Mouse (Mus musculus): Measurements from ENCODE around the gene 4930513O06Rik. TPM values are rescaled to one million over a fixed set of nuclear protein-coding genes. Genes with fewer than 3 reads are reported as not detected.

4930513O06Rik gene
- polyA plus RNA-seq (2011; ENCODE audit: insufficient read depth, insufficient read length, low replicate concordance, missing spikeins): not detected in 2 replicates

DNA sequence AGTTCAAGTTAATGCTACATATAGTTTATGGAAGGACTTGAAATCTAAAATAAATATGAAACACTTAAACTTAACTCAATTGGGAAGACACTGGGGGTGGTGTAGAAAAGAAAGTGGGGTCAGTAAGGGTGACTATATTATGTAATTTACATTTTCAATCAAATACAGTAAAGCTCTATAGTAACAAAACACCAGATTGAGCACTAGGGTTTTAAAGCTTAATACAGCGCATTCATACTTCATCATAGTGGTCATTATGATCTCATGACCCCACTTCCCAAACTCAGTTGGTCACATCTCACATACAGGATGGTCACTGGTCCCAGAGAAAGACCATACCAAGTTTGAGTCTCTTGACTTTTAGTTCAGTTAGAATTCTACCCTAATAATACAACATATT lies at the start of gene 4930513O06Rik:
TSS of gene 4930513O06Rik (plus strand) at position 301 of the 400 bp plus-strand sequence.
- H3K4me1 ChIP-seq (ENCODE audit: control insufficient read depth, insufficient read depth, low read length): no peaks in the 10 kb centered on the region
- WGBS: 93% methylated on average over 1 of the region's 1 CpGs

DNA sequence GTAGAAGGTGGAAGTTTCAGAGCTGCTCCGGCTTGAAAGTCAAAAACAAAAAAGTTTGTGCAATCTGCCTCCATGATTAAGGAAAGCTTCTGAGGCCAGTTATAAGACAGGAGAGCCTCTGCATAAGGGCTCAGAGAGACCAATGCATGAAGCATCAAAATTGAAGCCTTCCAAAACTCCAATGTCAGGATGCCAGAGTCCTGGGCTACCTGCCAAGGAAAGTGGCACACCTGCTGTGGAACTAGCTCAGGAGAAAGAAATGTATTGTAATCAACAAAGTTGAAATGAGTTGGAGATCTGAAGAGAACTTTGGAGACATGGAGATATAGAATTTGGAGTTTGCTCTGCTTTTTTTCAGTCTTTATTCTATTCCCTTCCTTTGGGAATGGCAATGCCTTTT lies 48.4 kb upstream of the 4930513O06Rik start:
- Histone ChIP-seq H3K27ac (ENCODE audit: control insufficient read depth, insufficient read depth, low read depth, low read length, poor library complexity) (no peak overlapping the region), H3K4me3 (replicated peaks; ENCODE audit: control insufficient read depth, low read depth, low read length) (no peak overlapping the region), H3K4me1 (ENCODE audit: control insufficient read depth, insufficient read depth, low read length) (no peaks in the 10 kb centered on the region)
- 73% methylated on average over 1 of the region's 1 CpGs for WGBS
- no peak for TF ChIP-seq POLR2A (IDR thresholded peaks at IDR 0.05; ENCODE audit: borderline replicate concordance, control insufficient read depth, low read depth, low read length)
- TF ChIP-seq CTCF (IDR thresholded peaks at IDR 0.05; ENCODE audit: control insufficient read depth, insufficient read depth, low read length): no peak

More for the DNA sequence above, at the start of gene 4930513O06Rik:
- Histone ChIP-seq H3K4me3 (replicated peaks; ENCODE audit: control insufficient read depth, low read depth, low read length) (no peak within 1 kb of the TSS), H3K27ac (ENCODE audit: control insufficient read depth, insufficient read depth, low read depth, low read length, poor library complexity) (no peak within 1 kb of the TSS)
- TF ChIP-seq POLR2A (IDR thresholded peaks at IDR 0.05; ENCODE audit: borderline replicate concordance, control insufficient read depth, low read depth, low read length): no peak

DNA sequence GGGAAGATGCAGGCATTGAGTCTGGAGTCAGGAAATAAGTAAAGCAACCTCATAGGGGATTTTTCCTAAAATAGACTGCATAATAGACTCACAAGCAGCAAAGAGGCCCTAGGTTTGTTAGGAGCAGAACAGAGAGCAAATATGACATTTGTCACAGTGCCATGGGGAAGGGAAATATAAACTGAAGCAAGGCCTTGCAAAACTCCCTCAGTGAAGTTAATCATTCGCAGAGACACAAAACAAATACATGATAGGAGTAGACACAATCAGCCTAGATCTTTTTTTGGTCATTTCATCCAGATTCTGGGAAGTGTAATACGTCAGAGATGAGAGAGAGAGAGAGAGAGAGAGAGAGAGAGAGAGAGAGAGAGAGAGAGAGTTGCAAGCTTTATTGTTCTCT lies 46.7 kb upstream of the 4930513O06Rik start:
- Histone ChIP-seq H3K4me3 (replicated peaks; ENCODE audit: control insufficient read depth, low read depth, low read length) (no peak overlapping the region), H3K4me1 (ENCODE audit: control insufficient read depth, insufficient read depth, low read length) (no peaks in the 10 kb centered on the region), H3K27ac (ENCODE audit: control insufficient read depth, insufficient read depth, low read depth, low read length, poor library complexity) (no peak overlapping the region)
- no peak for TF ChIP-seq POLR2A (IDR thresholded peaks at IDR 0.05; ENCODE audit: borderline replicate concordance, control insufficient read depth, low read depth, low read length)
- 73% methylated on average over 2 of the region's 2 CpGs for whole genome bisulfite sequencing

DNA sequence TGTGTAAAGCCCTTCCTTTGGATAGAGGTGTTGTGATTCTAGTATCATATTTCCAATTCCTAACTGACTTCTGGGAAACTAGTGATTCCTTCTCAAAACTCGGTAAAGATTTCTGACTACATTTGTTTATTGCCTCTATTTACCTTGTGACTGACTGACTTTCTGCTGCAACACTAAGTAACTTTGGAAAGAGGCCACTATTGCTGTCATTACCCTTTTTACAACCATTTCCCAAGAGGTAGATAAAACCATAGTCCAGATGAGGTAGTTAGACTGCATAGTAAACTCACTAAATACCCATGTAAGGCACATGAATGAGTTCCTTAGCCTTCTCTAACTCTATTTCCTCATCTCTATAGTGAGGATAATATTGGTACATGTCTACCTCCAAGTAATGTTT lies 44.9 kb upstream of the 4930513O06Rik start:
- H3K4me3 ChIP-seq (replicated peaks; ENCODE audit: control insufficient read depth, low read depth, low read length): no peak overlapping the region
- WGBS: 68% methylated on average over 1 of the region's 1 CpGs

DNA sequence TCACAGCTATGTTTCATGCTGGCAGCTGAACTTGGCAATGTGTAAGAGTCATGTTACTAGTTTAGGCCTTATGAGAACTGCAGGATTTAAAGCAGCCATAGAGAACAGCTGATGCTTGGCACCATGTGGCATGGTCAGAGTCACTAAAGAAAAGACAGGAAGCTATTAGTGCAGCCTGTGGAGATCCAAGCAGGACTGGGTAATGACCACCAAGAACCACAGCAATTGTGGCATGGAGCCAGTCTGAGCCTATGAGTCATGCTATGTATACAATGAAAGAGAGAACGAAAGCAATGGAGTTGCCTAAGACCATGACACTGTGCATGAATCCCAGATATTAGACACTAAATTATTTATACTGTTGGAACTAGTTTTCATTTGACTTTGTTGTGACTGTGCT lies 34.1 kb upstream of the 4930513O06Rik start:
- no peak overlapping the region for H3K4me3 ChIP-seq (replicated peaks; ENCODE audit: control insufficient read depth, low read depth, low read length)
- H3K4me1 ChIP-seq (ENCODE audit: control insufficient read depth, insufficient read depth, low read length): no peaks in the 10 kb centered on the region
- H3K27ac ChIP-seq (ENCODE audit: control insufficient read depth, insufficient read depth, low read depth, low read length, poor library complexity): no peak overlapping the region
- WGBS: 70% methylated on average over 1 of the region's 1 CpGs
- no peak for TF ChIP-seq POLR2A (IDR thresholded peaks at IDR 0.05; ENCODE audit: borderline replicate concordance, control insufficient read depth, low read depth, low read length)
- TF ChIP-seq CTCF (IDR thresholded peaks at IDR 0.05; ENCODE audit: control insufficient read depth, insufficient read depth, low read length): no peak

More for the DNA sequence above, 44.9 kb upstream of the 4930513O06Rik start:
- TF ChIP-seq CTCF (IDR thresholded peaks at IDR 0.05; ENCODE audit: control insufficient read depth, insufficient read depth, low read length) (no peak), POLR2A (IDR thresholded peaks at IDR 0.05; ENCODE audit: borderline replicate concordance, control insufficient read depth, low read depth, low read length) (no peak)
- H3K27ac ChIP-seq (ENCODE audit: control insufficient read depth, insufficient read depth, low read depth, low read length, poor library complexity): no peak overlapping the region
- H3K4me1 ChIP-seq (ENCODE audit: control insufficient read depth, insufficient read depth, low read length): no peaks in the 10 kb centered on the region

DNA sequence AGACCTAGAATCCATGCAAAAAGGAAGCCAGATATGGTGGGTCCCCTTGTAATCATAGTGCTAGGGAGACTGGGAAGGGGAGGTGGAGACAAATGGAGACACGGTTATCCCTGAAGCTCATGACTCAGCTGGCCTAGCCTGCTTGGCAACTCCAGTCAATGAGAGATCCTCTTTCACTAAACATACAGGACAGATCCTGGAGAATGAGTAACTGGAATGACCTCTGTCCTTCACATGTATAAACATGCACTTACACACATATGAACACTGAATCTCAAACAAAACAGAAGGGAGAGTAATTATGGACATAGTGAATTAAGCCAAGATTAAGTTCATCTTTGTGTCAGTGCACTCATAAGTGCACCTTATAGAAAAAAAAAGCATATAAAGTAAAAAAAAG lies 32.9 kb upstream of the 4930513O06Rik start:
- 79% methylated on average over 1 of the region's 1 CpGs for WGBS
- H3K4me3 ChIP-seq (replicated peaks; ENCODE audit: control insufficient read depth, low read depth, low read length): no peak overlapping the region
- no peaks in the 10 kb centered on the region for H3K4me1 ChIP-seq (ENCODE audit: control insufficient read depth, insufficient read depth, low read length)
- TF ChIP-seq POLR2A (IDR thresholded peaks at IDR 0.05; ENCODE audit: borderline replicate concordance, control insufficient read depth, low read depth, low read length) (no peak), CTCF (IDR thresholded peaks at IDR 0.05; ENCODE audit: control insufficient read depth, insufficient read depth, low read length) (no peak)
- no peak overlapping the region for H3K27ac ChIP-seq (ENCODE audit: control insufficient read depth, insufficient read depth, low read depth, low read length, poor library complexity)

DNA sequence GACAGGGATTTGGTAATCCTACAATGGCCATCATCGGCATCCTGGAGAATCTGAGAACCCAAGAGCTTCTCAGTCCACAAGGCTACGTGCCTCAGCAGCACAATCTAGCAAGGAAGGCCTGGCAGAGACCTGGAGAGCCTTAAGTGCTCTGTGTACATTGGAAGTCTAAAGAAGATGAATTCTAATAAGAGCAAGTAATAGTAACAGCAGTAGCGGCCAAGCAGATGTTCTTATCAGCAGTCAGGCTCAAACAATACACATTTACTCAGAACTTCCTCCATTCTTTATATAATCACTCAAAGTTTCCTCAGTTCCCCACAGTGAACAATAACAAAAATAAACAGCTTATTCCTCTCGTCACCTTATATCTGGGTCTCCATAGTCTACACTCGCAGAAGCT lies 22.0 kb upstream of the 4930513O06Rik start:
- Histone ChIP-seq H3K4me3 (replicated peaks; ENCODE audit: control insufficient read depth, low read depth, low read length) (no peak overlapping the region), H3K4me1 (ENCODE audit: control insufficient read depth, insufficient read depth, low read length) (no peaks in the 10 kb centered on the region), H3K27ac (ENCODE audit: control insufficient read depth, insufficient read depth, low read depth, low read length, poor library complexity) (no peak overlapping the region)
- no peak for TF ChIP-seq CTCF (IDR thresholded peaks at IDR 0.05; ENCODE audit: control insufficient read depth, insufficient read depth, low read length)
- WGBS: 64% methylated on average over 5 of the region's 5 CpGs

DNA sequence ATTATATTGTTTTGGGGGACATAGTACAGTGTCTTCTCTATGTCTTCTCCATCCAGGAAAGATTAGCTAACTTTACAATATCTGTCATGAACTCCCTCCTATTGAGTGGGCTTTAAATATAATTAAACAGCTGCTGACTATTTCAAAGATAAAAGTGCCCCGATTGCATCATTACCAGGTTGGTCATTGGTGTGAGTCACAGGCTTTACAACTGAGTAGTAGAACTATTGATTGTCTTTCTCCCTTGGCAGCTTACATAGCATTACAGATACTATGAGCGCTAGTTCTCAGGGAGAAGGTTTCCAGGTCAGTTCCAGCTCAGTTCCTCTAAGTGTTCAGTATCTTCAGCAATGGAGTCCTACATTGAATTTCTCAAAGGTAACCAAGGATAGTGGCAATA lies 7.5 kb upstream of the 4930513O06Rik start:
- Histone ChIP-seq H3K27ac (ENCODE audit: control insufficient read depth, insufficient read depth, low read depth, low read length, poor library complexity) (no peak overlapping the region), H3K4me1 (ENCODE audit: control insufficient read depth, insufficient read depth, low read length) (no peaks in the 10 kb centered on the region), H3K4me3 (replicated peaks; ENCODE audit: control insufficient read depth, low read depth, low read length) (no peak overlapping the region)
- 85% methylated on average over 2 of the region's 2 CpGs for WGBS
- no peak for TF ChIP-seq POLR2A (IDR thresholded peaks at IDR 0.05; ENCODE audit: borderline replicate concordance, control insufficient read depth, low read depth, low read length)
- TF ChIP-seq CTCF (IDR thresholded peaks at IDR 0.05; ENCODE audit: control insufficient read depth, insufficient read depth, low read length): no peak

DNA sequence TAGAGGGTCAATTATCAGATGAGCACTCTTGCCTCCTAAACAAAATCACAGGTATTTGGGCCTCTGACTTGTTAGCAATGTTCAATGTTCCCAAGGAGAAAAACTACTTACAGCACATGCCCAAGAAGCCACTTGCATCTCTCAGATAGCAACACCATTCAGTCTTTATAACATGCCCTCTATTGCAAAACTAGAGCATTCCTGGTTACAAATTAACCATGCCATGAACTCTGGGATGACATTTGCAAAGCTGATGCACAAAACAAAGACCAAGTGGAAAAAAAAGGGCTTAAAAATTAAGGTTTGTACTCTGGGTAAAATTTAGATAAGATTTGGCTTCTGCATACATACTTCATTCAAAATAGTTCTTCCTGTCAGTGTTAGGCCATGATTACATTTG lies 966 bp upstream of the 4930513O06Rik start, which contains the start of gene Serpina7:
TSS of gene Serpina7 (minus strand) at position 160 of the 400 bp plus-strand sequence.
- Histone ChIP-seq H3K4me3 (replicated peaks; ENCODE audit: control insufficient read depth, low read depth, low read length) (no peak within 1 kb of the TSS), H3K4me1 (ENCODE audit: control insufficient read depth, insufficient read depth, low read length) (no peaks in the 10 kb centered on the region), H3K27ac (ENCODE audit: control insufficient read depth, insufficient read depth, low read depth, low read length, poor library complexity) (no peak within 1 kb of the TSS)
- TF ChIP-seq POLR2A (IDR thresholded peaks at IDR 0.05; ENCODE audit: borderline replicate concordance, control insufficient read depth, low read depth, low read length): no peak
- TF ChIP-seq CTCF (IDR thresholded peaks at IDR 0.05; ENCODE audit: control insufficient read depth, insufficient read depth, low read length): no peak
